Mouse (Mus musculus) thymus, postnatal 14 days (tissue): ENCODE data around the gene Sptbn4.
A peak's percentile ranks its signal among the peaks of the same experiment; 100 is the strongest.

Source experiments
- DNase-seq: peaks from one replicate; pipeline ENCODE4 v3.0.0; 2021

The Sptbn4 gene

GRCm38 (mm10) chr7:27379836-27380235 is 67.7 kb downstream of the Sptbn4 start:
- no peak for DNase-seq

- DNase-seq: no peak
These were observed 69.1 kb downstream of the Sptbn4 start for GRCm38 (mm10) chr7:27378431-27378830.

- DNase-seq: no peak
These were observed 72.2 kb downstream of the Sptbn4 start for GRCm38 (mm10) chr7:27375274-27375673.

GRCm38 (mm10) chr7:27371715-27372462 is 75.6 kb downstream of the Sptbn4 start:
- DNase-seq: no peak

- no peak for DNase-seq
These were observed 78.4 kb downstream of the Sptbn4 start for GRCm38 (mm10) chr7:27369111-27369510.

- DNase-seq: no peak
These were observed 79.5 kb downstream of the Sptbn4 start for GRCm38 (mm10) chr7:27367976-27368375.

- no peak for DNase-seq
These were observed 81.2 kb downstream of the Sptbn4 start for GRCm38 (mm10) chr7:27366082-27366844.

GRCm38 (mm10) chr7:27364379-27364778 is 83.1 kb downstream of the Sptbn4 start:
- no peak for DNase-seq

- DNase-seq: peak; percentile 96
These were observed 86.1 kb downstream of the Sptbn4 start for GRCm38 (mm10) chr7:27361283-27361946.

- no peak for DNase-seq
These were observed 86.7 kb downstream of the Sptbn4 start for GRCm38 (mm10) chr7:27360749-27361148.

GRCm38 (mm10) chr7:27359706-27360358 is 87.7 kb downstream of the Sptbn4 start:
- DNase-seq: no peak

- no peak for DNase-seq
These were observed 88.3 kb downstream of the Sptbn4 start for GRCm38 (mm10) chr7:27359162-27359561.

- no peak for DNase-seq
These were observed 89.9 kb downstream of the Sptbn4 start for GRCm38 (mm10) chr7:27357595-27357978.

GRCm38 (mm10) chr7:27356861-27357594 is 90.5 kb downstream of the Sptbn4 start, which contains the start of gene Gm20479:
Gene Gm20479 (minus strand): TSS chr7:27357419.
- DNase-seq: no peak

- peak; percentile 45 for DNase-seq
These were observed 91.2 kb downstream of the Sptbn4 start for GRCm38 (mm10) chr7:27356248-27356647.

- DNase-seq: peak; percentile 90
These were observed 91.7 kb downstream of the Sptbn4 start, which contains the start of gene Shkbp1 for GRCm38 (mm10) chr7:27355745-27356240. Gene Shkbp1 (minus strand): TSS chr7:27356019.

GRCm38 (mm10) chr7:27355261-27355660 is 92.2 kb downstream of the Sptbn4 start:
- no peak for DNase-seq

GRCm38 (mm10) chr7:27354783-27355182 is 92.7 kb downstream of the Sptbn4 start:
- no peak for DNase-seq

GRCm38 (mm10) chr7:27354144-27354543 is 93.3 kb downstream of the Sptbn4 start:
- DNase-seq: no peak

- no peak for DNase-seq
These were observed 102.0 kb downstream of the Sptbn4 start for GRCm38 (mm10) chr7:27345444-27345843.

- no peak for DNase-seq
These were observed 104.9 kb downstream of the Sptbn4 start for GRCm38 (mm10) chr7:27342595-27342994.

- no peak for DNase-seq
These were observed 108.0 kb downstream of the Sptbn4 start for GRCm38 (mm10) chr7:27339519-27339918.
